Mouse (Mus musculus) heart, embryonic 15.5 days (tissue): ENCODE measurements around the gene Ate1. TPM values are rescaled to one million over a fixed set of nuclear protein-coding genes. Genes with fewer than 3 reads are reported as not detected.
A peak's percentile ranks its signal among the peaks of the same experiment; 100 is the strongest.
"Not testable (repeated sequence)": the region's sequence is repeated elsewhere in the genome, so short reads cannot be mapped to it uniquely, and the experiment has no call there.

Experiments
- ATAC-seq: fragments of 200-750 bp; cut with Nextera tagmentation; replicated peaks from 2 replicates; pipeline ENCODE4 v1.8.0; 2017; ENCODE audit warnings: low read depth, moderate TSS enrichment; ENCODE audit not compliant: insufficient number of reproducible peaks, insufficient read depth, low FRiP score
- H3K27ac ChIP-seq: fragments of 300-500 bp; sonication (generic); 2 replicates; pipeline ENCODE4 v1.5.1; 2015; ENCODE audit warnings: mild to moderate bottlenecking, inconsistent platforms
- H3K27me3 ChIP-seq: fragments of 300-500 bp; sonication (generic); 2 replicates; pipeline ENCODE4 v1.6.1; 2015; ENCODE audit warnings: inconsistent platforms
- H3K36me3 ChIP-seq: fragments of 300-500 bp; sonication (generic); 2 replicates; pipeline ENCODE4 v1.6.1; 2015; ENCODE audit warnings: mild to moderate bottlenecking, inconsistent platforms
- H3K4me1 ChIP-seq: fragments of 300-500 bp; sonication (generic); replicated peaks from 2 replicates; pipeline ENCODE4 v1.6.1; 2015; ENCODE audit warnings: inconsistent platforms
- H3K4me2 ChIP-seq: fragments of 300-500 bp; sonication (generic); 2 replicates; pipeline ENCODE4 v1.6.1; 2015; ENCODE audit warnings: inconsistent platforms, mild to moderate bottlenecking, moderate library complexity
- H3K4me3 ChIP-seq: fragments of 300-500 bp; sonication (generic); 2 replicates; pipeline ENCODE4 v1.5.1; 2015; ENCODE audit warnings: mild to moderate bottlenecking, inconsistent platforms
- H3K9ac ChIP-seq: fragments of 300-500 bp; sonication (generic); 2 replicates; pipeline ENCODE4 v1.6.1; 2015; ENCODE audit warnings: mild to moderate bottlenecking, inconsistent platforms
- H3K9me3 ChIP-seq: fragments of 300-500 bp; sonication (generic); replicated peaks from 2 replicates; pipeline ENCODE4 v1.6.1; 2016; ENCODE audit warnings: inconsistent platforms
- WGBS: fragments of 180-500 bp; shearing (Covaris S2); methylation state at CpG from one replicate; pipeline ENCODE4 v1.1.7; 2015; ENCODE audit warnings: mixed read lengths; 5-methylcytosine and 5-hydroxymethylcytosine counted together
- polyA plus RNA-seq: library from polyadenylated mRNA; unstranded; fragments of >200 nt; fragmentation: Nextera tagmentation; extraction: Ambion mirVana; gene quantifications from 2 replicates; pipeline ENCODE4 v1.2.1, GENCODE M21; 2015

Ate1 gene
- polyA plus RNA-seq, 1 experiment from 2014 or later = 63.7 TPM

DNA sequence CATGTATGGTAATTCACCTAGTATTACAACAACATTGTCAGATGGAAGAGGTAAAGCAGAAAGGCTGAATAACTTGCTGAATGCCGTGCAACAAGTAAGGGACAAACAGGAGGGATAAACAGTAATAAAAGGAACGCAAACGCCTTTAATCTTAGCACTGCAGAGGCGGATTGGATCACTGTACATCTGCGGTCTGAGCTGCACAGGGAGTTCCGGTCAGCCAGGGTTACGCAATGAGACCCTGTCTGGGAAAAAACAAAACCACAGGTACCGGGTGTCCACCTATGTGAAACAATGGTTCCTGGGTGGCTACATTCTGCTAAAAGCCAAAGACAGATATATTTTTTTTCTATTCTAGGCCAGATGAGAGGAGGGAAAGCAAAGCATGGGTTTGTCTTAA is 3.3 kb upstream of the Ate1 start:
- WGBS = 90% methylated on average over 8 of the region's 8 CpGs
- H3K36me3 ChIP-seq = no peaks in the 10 kb centered on the region
- no peaks in the 10 kb centered on the region for H3K27me3 ChIP-seq
- H3K9me3 ChIP-seq = no peaks in the 10 kb centered on the region
- no peak overlapping the region for H3K4me3 ChIP-seq
- no peak overlapping the region for H3K4me2 ChIP-seq
- H3K4me1 ChIP-seq = peaks cover 16% of the 10 kb centered on the region
- H3K9ac ChIP-seq = no peak overlapping the region
- no peak for ATAC-seq
- H3K27ac ChIP-seq = no peak overlapping the region

DNA sequence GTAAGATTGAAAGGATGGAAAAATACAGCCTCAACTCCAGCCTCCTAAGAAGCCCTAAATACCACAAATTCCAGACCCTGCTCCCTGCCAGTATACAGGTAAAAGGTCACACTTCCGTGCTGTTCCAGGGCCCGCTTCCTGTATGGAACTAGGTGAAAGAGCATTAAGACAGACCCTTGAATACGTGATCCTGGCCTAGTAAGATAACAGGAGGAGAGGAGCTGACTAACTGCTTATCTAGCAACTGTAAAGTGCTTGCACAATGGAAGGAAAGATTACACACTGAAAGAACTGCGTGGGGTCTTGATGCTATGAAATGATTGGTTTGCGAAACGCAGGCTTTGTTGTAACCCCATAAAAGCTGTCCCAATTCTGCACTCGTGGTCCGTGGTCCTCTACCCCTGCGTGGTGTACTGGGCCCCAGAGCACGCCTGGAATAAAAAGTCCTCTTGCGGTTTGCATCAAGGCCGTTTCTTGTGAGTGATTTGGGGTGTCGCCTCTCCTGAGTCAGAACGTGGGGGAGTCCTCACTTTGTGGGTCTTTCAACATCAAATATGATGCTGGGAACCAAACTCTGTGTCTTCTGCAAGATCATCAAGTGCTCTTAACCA is 748 bp upstream of the Ate1 start:
- WGBS = 77% methylated on average over 14 of the region's 14 CpGs

DNA sequence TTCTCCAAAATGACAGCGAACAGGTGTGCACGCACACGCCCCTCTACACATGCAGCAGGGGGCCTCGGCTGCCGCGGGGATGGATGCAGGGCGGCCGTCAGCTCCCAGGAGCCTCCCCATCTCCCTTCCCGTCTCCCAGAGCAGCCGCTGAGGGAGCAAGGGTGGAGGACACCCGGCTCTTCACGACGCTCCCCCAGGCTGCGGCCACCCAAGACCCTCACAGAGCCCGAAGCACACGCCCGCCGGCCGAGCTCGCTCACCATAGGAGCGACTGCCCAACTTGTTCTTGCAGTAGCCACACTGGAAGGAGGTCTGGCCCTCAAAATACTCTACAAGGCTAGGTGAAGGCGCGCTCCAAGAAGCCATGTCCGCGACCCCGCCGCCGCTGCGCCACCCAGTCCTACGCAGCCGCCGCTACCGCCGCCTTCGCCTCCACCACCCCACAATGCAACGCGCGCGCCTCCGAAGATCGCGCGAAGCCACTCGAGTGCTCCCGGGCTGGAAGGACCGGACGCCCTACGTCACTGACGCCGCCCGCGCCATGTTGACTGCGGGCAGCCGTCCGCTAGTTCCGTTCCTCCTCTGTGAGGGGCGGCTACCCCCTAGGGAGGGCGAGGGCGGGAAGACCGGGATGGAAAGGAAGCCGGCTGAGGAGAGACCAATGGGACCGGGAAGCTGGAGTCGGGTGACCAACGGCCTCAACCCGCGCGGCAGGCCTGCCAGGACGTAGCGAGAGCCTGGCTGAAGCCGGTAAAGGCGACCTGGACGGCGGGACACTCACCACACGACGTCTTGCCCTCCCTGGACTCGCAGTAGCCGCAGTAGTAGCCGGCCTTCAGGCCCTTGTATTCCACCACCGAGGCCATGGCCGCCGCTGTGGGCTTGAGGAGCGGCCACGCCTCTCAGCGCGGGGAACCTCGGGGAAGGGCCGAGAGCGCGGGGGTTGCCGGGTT is 797 bp downstream of the Ate1 start:
- H3K4me1 ChIP-seq = peaks cover 23% of the 10 kb centered on the region
- H3K36me3 ChIP-seq = peaks cover 7% of the 10 kb centered on the region; the same call in 1 of the 2 replicates
- ATAC-seq = peak; percentile 96
- under 1% methylated on average over 90 of the region's 90 CpGs for WGBS
- H3K27me3 ChIP-seq = no peaks in the 10 kb centered on the region
- peak overlapping the region; percentile 99 for H3K27ac ChIP-seq
- H3K4me3 ChIP-seq = peak overlapping the region; percentile 87
- H3K9me3 ChIP-seq = no peaks in the 10 kb centered on the region
- H3K9ac ChIP-seq = peak overlapping the region; percentile 97
- H3K4me2 ChIP-seq = peak overlapping the region; percentile 89

More for the DNA sequence above, 748 bp upstream of the Ate1 start:
- Histone ChIP-seq H3K4me1 (peaks cover 23% of the 10 kb centered on the region), H3K27ac (peak overlapping the region; percentile 99), H3K4me3 (no peak overlapping the region), H3K36me3 (no peaks in the 10 kb centered on the region), H3K9me3 (no peaks in the 10 kb centered on the region), H3K27me3 (no peaks in the 10 kb centered on the region), H3K9ac (no peak overlapping the region), H3K4me2 (no peak overlapping the region)
- ATAC-seq = no peak

DNA sequence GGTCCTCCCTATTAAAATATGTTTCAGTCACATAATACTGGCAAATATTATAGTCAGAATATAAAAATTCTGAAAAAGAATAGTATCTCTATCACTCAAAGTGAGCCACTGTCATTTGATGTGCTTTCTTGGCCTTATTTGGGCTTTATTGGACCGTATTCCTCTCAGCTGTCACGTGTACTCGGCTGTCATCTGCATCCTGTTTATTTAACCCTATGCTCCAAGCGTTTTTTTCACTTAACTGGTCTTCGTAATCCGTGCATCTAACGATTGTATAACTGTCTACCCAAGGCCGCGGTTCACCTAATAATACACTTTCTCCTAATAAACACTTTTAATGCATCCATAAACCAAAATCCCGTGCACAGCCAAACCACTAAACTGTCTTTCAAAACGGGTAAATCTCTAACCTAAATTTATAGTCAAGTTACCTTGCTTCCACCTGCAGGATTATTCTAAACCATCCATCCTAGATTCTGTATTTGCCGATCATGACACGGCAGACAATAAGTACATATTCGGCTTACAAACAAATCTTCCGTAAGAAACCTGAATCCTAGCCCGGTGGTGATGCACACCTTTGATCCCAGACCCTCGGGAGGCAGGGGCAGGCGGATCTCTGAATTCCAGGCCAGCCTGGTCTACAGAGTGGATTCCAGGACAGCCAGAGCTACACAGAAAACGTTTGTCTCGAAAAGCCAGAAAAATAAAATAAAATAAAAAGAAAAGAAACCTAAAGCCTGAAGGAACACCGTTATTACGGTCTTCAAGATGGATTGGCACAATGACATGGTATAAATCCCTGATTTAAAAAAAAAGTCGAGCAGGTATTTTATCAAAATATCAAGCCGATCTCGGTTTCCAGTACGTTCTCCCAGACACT is 1.7 kb downstream of the Ate1 start:
- H3K4me1 ChIP-seq = peaks cover 23% of the 10 kb centered on the region
- peak overlapping the region; percentile 89 for H3K4me2 ChIP-seq
- WGBS = 32% methylated on average over 26 of the region's 26 CpGs
- peak overlapping the region; percentile 87 for H3K4me3 ChIP-seq
- H3K27me3 ChIP-seq = no peaks in the 10 kb centered on the region
- peak overlapping the region; percentile 99 for H3K27ac ChIP-seq
- ATAC-seq = no peak
- H3K9ac ChIP-seq = peak overlapping the region; percentile 91
- peaks cover 7% of the 10 kb centered on the region; the same call in 1 of the 2 replicates for H3K36me3 ChIP-seq
- H3K9me3 ChIP-seq = no peaks in the 10 kb centered on the region

DNA sequence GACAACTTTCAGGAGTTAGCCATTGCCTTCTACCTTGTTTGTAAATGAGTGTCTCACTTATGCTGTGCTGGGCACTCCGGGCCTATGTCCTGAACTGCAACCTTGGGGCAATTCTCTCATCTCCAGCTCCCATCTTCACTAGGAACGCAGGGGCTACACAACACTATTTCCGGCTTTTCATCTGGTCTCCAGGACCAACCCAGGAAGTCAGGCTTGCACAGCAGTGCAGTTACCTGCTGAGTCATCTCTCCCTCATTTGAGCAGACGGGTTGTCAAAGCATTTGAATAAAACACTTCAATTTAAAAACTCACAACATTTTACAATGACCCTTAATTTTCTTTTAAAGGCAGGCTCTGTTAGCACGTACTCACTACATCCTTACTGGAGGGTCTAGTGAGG is 9.9 kb downstream of the Ate1 start:
- Histone ChIP-seq H3K27me3 (no peaks in the 10 kb centered on the region), H3K27ac (no peak overlapping the region), H3K36me3 (peaks cover 60% of the 10 kb centered on the region), H3K9me3 (no peaks in the 10 kb centered on the region), H3K4me2 (no peak overlapping the region), H3K9ac (no peak overlapping the region), H3K4me1 (no peaks in the 10 kb centered on the region), H3K4me3 (no peak overlapping the region)
- no peak for ATAC-seq
- WGBS = 83% methylated on average over 5 of the region's 5 CpGs

DNA sequence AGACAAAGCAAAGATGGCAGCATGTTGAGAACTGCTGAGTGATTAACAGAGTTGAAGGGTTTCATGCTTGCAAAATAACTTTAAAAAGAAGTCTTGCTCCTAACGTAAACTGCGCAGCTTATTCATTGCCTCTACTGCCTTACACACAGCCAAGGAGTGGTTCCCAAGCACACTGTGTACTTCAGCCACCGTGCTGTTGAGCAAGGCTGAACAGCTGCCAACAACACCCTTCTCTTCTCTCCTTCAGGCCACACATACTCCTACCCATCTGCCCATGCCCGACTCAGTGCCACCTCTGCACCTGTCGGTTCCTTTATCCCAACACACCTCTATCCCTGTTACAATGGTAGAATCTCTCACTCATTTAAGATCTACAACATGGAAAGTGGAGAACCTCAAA is 17.2 kb downstream of the Ate1 start:
- Histone ChIP-seq H3K36me3 (peaks cover 44% of the 10 kb centered on the region), H3K9me3 (no peaks in the 10 kb centered on the region), H3K4me2 (no peak overlapping the region), H3K4me1 (no peaks in the 10 kb centered on the region), H3K9ac (no peak overlapping the region), H3K27ac (no peak overlapping the region), H3K27me3 (no peaks in the 10 kb centered on the region), H3K4me3 (no peak overlapping the region)
- ATAC-seq = no peak
- WGBS = 88% methylated on average over 5 of the region's 5 CpGs

DNA sequence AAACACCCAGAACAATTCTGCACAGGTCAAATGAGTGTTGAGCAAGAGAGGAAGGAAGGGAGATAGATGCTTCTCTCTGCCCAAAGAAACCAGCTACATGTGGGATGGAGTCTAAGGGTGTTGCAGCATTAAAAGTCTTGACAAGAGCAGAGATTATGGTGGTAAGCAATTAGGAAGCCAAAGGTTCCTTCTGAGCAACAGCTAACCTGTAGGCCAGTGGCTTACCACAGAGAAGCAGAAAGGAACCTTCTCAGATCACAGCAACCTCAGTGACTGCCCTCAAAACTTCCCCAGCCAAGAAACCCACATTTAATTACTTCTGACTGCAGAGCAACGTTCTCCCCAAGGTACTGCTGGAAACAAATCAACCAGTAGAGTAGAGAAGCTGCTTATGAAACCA is 18.7 kb downstream of the Ate1 start:
- H3K9ac ChIP-seq = no peak overlapping the region
- no peak for ATAC-seq
- 84% methylated on average over 1 of the region's 1 CpGs for WGBS
- peaks cover 32% of the 10 kb centered on the region for H3K36me3 ChIP-seq
- H3K4me1 ChIP-seq = peaks cover 5% of the 10 kb centered on the region
- H3K4me2 ChIP-seq = no peak overlapping the region
- H3K9me3 ChIP-seq = no peaks in the 10 kb centered on the region
- no peak overlapping the region for H3K4me3 ChIP-seq
- no peaks in the 10 kb centered on the region for H3K27me3 ChIP-seq
- H3K27ac ChIP-seq = no peak overlapping the region

DNA sequence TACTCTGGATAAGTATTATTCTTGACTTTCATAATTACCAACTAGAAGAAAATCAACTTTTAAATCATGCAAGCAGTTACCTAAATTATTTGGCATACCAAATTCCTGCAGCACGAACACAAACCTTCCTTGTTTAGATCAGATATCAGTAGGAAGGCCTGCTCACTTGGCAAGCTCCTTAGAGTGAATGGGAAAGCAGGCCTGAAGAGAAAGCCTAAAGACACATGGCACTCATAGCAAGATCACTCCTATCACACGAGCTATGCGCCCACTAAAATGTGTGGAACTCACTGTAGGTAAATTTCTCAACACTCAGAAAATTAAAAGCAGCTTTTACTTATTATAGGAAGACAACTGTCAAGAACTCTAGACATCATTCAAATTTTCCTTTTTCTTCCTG is 26.8 kb downstream of the Ate1 start:
- H3K9ac ChIP-seq = no peak overlapping the region
- peaks cover 5% of the 10 kb centered on the region for H3K4me1 ChIP-seq
- H3K27me3 ChIP-seq = no peaks in the 10 kb centered on the region
- H3K9me3 ChIP-seq = no peaks in the 10 kb centered on the region
- peaks cover 4% of the 10 kb centered on the region; the same call in 1 of the 2 replicates for H3K36me3 ChIP-seq
- H3K27ac ChIP-seq = no peak overlapping the region
- H3K4me2 ChIP-seq = no peak overlapping the region
- ATAC-seq = no peak
- H3K4me3 ChIP-seq = no peak overlapping the region
- WGBS = 73% methylated on average over 3 of the region's 3 CpGs

DNA sequence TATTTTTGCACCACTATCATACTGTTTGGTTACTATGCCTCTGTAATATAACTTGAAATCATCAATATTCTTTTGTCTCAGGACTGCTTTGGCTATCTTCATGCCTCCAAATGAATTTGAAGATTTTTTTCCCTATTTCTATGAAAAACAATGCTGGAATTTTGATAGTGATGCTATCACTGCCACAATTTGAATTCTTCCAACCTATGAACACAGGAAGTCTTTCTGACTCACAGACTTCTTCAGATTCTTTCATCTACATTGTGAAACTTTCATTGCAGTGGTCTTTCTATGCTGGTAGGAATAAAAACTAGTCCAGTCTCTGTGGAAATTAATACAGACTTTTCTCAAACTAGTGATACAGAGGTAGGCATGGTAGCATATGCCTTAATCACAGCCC is 28.1 kb downstream of the Ate1 start:
- no peak overlapping the region for H3K27ac ChIP-seq
- no peaks in the 10 kb centered on the region for H3K27me3 ChIP-seq
- ATAC-seq = no peak
- H3K9me3 ChIP-seq = no peaks in the 10 kb centered on the region
- peaks cover 4% of the 10 kb centered on the region; the same call in 1 of the 2 replicates for H3K36me3 ChIP-seq
- H3K4me1 ChIP-seq = no peaks in the 10 kb centered on the region
- H3K4me2 ChIP-seq = no peak overlapping the region
- H3K9ac ChIP-seq = no peak overlapping the region
- no peak overlapping the region for H3K4me3 ChIP-seq

DNA sequence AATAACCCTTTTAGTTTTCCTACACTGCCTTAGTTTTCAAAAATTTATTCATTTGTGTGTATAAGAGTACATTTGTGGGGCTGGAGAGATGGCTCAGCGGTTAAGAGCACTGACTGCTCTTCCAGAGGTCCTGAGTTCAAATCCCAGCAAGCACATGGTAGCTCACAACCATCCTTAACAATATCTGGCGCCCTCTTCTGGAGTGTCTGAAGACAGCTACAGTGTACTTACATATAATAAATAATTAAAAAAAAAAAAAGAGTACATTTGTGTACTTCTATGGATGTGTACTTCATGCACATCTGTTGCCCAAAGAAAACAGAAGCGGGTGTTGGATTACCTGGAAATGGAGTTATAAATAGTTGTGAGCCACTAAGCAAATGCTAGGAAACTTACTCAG is 41.2 kb downstream of the Ate1 start:
- ATAC-seq, H3K36me3 ChIP-seq, H3K27me3 ChIP-seq, H3K27ac ChIP-seq, H3K9me3 ChIP-seq, H3K4me3 ChIP-seq, H3K4me1 ChIP-seq, H3K9ac ChIP-seq, H3K4me2 ChIP-seq: not testable (repeated sequence)
- 87% methylated on average over 3 of the region's 3 CpGs for WGBS

DNA sequence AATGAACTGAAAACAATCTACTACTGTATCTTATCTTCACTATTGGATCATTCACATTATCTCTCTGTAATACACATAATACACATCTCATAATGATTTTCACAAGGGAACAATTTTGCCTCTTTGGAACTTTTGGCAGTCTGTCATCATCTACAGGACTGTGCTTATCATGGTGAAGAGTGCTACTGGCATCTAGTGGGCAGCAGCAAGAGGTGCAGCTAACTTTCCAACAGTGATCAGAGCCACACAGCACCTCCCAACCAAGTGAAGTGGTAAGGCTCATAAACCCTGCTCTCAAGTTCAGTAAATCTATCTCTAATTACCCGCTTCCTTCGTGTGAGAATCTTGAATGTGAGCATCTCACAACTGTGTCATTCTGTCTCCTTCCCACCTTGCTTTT is 44.2 kb downstream of the Ate1 start:
- Histone ChIP-seq H3K27me3 (no peaks in the 10 kb centered on the region), H3K27ac (no peak overlapping the region), H3K4me2 (no peak overlapping the region), H3K9ac (no peak overlapping the region), H3K9me3 (no peaks in the 10 kb centered on the region), H3K4me3 (no peak overlapping the region), H3K4me1 (no peaks in the 10 kb centered on the region), H3K36me3 (peaks cover 5% of the 10 kb centered on the region)
- ATAC-seq = no peak
- WGBS = 24% methylated on average over 2 of the region's 2 CpGs
